Mouse (Mus musculus) cerebellum, postnatal 36 days (tissue): ENCODE results near the gene Adamts12.

Experiments used
- DNase-seq, 2 experiments: peaks; one replicate each; pipeline ENCODE4 v3.0.0; 2021 to 2022; ENCODE audit warnings: mixed read lengths in 2 of 2

Gene Adamts12

DNA sequence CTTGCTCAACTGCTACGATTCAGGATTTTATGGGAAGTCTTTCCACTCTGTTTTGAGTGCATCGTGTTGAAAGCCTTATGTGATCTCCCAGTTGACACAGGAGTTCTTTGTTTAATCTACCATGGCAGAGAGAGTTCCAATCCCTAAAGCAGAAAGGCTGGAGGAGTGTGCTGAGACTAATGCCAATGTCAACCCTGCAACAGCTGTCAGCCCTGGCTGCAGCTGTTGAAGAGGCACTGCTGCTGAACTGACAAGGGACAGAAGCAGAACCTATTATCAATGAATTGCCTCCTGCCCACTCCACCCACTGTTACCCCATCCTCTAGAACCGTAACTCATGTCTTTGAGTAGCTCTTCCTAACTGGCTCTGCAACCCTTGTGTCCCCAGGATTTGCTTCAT lies 101.3 kb downstream of the Adamts12 start:
- no peak for DNase-seq

DNA sequence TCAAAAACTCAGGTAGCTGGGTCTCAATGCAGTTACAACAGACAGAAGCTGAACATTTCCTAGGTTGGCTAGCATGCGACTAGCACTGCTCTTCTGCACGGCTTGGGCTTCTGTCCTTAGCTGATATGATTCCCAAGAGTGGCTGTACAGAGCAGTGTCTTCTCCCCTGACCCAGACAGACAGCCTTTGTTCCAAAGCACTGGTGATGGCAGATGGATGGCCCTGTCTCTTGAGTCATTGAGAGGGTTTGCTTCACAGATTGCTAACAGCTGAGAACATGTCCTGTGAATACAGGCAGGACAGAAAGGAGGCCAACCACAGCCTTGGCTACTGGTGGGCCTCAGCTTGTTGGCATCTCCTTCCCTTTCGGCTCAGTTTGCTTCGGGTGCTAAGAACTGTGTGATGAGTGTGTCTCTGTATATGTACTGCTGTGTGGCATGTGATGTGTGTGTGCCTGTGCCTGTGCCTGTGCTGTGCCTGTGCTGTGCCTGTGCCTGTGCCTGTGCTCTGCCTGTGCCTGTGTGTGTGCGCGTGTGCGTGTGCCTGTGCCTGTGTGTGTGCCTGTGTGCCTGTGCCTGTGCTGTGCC lies 109.4 kb downstream of the Adamts12 start:
- no peak for DNase-seq

DNA sequence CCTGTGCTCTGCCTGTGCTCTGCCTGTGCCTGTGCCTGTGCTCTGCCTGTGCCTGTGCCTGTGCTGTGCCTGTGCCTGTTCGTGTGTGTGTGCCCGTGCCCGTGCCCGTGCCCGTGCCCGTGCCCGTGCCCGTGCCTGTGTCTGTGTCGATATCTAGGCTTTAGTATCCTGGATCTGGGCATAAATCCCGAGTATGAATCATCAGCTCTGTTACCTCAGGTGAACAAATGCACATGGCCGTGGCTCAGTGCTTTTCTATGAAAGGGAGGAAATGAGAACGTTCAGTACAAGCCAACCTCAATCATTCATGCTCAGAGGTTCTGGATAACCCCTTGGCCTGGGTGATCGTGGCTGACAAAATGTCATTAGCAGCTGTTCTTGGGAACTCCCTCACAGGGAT lies 110.3 kb downstream of the Adamts12 start:
- DNase-seq, result no peak

DNA sequence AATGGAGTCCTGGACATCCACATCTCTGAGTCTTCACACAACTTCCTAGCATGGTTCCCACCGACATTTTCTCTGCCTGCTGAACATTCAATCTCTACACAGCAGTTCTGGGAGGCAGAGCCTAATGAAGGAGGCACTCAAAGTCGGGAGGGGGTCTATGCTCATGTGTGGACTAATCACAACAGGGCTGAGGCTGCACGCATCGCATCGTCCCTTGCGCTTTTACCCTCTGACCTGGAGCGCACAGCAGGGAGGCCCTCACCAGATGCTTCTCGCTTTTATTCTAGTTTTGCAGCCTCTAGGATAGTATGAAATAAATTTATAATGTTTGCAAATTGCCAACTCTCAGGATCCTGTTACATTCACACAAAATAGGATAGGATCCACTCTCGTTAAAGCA lies 112.9 kb downstream of the Adamts12 start:
- DNase-seq, result no peak

DNA sequence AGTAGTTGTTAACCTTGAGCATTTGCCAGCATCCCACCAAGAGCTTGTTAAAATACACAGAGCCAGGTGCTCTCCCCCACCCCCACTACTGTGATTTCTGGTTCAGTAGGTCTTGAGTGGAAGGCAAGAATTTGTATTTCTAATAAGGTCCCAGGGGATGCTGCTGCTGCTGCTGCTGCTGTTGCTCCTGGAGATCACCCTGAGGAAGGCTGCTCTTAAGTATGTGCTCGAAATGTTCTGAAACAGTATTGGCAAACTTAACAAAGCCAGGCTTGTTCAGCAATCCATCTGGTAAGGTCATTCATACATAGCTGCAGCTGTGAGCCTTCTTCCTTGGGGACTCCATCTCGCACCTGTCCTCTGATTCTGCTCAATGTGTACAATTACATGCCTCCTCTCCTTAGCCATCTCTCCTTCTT lies 115.2 kb downstream of the Adamts12 start:
- no peak for DNase-seq

DNA sequence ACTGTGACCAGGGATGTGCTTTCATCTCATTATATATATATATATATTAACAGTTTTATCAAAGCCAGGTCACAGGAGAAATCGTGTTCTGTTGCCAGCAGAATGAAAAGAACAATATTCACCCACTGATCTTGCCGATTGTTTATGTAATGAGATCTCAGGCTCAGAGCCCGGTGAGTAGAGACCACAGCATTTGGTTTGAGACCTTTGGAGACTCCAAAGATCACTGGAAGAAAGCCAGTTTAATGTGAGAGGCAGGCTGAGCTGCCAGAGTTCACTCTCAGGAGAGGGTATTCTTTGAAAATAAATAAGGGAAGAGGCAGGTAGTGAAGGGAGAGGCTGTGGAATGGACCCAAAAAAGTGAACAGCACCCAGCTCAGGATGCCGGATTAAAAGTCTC lies 122.1 kb downstream of the Adamts12 start:
- DNase-seq, result no peak

DNA sequence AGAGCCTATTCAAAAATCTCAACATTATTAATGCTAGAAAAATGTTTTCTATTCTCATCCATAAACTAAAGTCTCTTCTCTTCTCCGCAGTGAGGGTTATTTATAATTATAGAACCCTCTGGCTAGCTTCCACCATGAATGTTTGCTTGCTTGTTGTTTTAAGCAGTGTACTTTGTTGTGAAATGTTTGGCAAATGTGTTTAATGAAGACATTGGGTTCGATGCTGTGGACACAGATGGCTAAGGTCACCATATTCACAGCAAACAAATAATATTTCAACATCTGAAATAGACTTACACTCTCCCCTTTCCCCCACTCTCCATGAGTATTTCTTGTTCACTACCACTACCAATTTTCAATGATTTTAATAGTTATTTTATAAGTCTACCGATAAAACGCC lies 125.9 kb downstream of the Adamts12 start:
- no peak for DNase-seq

DNA sequence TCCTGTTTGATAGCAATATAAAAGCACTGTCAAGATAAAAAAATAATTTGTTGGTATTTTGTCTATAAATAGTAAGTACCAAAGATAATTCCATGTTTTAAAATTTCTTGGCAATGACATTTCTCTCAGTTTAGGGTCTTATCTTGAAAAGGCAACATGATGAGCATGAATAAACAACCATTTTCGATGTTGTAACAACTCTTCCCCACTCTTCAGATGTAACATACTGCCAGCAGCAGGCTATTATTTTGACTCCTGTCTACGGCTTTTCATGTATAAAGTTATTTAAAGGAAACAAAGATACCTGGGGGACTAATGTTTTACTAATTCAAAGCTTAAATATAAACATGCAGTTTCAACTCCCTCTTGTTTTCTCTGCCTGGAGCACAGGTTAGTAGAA lies 128.2 kb downstream of the Adamts12 start:
- no peak for DNase-seq

DNA sequence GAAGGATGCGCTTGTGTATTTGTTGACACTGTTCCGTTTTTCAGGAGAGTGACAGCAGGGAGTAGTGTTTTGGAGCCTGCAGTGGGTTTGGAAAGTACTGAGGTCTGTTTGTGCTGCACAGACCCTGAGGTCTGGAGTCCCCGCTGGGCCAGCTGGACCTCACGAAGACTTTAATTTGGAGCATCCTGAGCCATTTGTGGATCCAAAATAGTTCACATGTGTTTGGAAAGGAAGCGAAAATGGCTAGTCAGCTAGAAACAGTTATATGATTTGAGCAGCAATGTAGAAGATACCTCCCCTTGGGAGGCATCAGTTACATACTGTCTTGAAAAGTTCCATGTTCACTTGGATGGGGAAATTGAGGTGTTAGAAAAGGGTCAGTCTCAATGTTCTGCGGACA lies 132.5 kb downstream of the Adamts12 start:
- DNase-seq, result peak in 1 of 2 experiments; percentile 4

DNA sequence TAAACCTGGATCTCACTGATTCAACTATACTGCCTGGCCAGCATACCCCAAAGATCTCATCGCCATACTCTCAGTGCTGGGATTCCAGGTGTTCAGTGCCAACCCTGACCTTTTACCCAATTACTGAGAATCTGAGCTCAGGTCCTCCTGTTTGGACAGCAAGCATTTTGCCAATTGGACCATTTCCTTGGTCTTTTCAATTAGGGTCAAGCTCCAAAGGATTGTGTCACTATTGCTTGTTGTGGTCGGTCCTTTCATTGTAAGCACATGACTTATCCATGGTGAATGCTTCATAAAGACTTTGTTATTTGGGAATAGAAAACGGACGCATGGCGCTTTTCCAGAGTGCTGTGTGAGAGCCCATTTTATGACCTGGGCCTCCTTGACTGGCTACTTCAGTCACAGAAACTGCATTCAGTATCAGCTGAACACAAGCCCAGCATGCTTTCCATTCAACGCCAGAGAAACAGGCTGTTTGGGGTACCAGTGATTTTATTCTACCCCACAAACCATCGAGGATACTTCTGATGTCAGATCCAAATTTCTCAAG lies 133.7 kb downstream of the Adamts12 start:
- no peak for DNase-seq

DNA sequence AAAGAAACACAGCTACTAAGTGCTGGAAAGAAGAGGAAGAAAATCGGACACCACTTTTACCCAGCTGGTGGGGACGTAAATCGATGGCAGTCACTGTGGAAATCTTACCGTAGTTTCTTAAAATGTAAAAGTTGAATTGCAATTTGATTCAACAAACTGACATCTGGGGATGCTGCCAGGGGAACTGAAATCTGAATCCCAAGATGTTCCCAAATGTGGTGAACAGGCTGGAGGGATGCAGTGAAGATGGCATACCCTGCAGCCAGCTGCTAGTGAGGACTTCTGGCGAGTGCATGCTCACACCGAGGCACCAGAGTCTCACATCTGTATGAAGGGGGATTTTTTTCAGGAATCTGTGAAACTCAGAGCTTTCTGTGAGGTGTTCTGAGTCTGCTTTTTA lies 138.5 kb downstream of the Adamts12 start:
- DNase-seq, result no peak

DNA sequence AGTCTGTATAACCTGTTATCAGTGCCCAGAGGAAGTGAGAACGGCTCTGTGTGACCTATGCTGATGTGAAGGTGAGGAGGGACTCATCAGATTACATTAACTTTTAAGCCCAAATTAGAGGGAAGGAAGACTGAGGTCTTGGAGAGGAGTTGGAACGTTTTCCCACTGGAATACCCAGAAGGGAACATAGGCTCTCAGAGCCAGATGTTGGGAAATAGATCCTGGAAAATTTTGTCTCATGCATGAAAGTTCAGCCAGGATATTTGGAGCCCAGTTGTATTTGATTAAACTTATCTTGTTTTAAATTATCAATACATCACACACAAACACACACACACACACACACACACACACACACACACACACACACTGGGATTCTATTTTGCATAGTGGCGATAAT lies 140.3 kb downstream of the Adamts12 start:
- DNase-seq, result no peak

DNA sequence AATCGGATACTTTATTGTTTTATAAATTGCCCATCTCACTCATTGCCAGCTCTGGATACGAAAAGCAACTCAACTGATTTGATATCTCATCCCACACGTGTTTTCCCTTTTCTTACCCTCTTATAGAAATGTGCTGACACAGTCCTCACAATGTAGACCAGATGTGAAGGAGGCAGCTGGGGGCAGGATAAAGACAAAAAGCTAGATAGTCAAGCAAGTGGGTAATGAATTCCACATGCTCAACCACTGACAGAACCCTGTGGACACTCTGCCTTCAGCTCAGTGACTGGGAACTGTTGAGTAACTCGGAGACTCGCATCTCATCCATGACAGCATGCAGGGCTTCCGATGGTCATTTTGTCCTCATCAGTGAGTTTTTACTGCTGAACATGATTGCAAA lies 146.4 kb downstream of the Adamts12 start:
- DNase-seq, result no peak

DNA sequence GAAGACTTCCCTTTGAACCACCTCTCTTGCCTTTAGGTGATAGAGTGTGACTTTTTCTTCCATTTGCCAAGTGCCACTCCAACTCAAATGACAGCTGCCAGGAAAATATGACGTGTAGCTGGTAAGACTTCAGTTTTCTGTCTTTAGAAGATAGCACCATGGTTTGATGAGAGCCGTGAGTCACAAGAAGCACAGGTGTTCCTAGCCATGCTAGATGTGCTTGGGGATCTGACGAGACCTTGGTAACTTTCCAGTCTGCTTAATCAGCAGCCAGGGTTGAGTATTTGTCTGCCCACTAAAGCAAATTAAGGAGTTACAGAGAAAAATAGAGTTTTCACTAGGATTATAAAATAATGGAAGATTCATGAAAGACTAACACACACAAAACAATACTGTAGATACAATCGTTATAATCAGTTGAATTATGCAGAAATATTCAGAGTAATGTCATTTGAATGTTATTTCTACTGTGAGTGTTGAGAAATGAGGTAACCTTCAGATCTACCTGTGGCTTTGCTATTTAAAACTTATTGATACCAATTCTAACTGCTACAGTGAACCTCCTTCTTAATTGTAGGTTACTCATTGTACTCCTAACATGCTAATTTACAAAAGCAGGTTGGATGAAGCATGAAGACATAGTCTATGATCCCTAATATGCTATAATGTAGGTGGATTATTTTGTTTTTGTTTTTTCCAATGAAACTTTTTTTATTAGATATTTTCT lies 169.5 kb downstream of the Adamts12 start:
- DNase-seq, result no peak

DNA sequence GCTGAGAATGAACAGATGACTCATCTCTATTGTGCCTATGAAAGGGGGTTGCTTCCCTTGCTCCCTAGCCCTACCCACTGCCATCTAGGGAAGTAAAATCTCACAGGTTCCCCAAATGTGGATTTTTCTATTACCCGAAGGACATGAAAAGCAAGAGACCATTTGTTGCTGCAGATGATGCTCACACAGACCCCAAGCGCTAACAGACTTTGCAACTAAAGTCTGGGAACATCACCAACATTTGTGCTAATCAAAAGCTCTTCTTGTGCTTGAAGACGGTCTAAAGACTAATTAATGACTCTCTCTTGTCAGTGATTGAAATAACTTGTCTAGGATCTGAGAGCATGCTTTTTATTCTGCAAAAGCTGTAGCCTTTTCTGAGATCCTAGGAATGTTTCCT lies 175.8 kb downstream of the Adamts12 start:
- DNase-seq, result no peak

DNA sequence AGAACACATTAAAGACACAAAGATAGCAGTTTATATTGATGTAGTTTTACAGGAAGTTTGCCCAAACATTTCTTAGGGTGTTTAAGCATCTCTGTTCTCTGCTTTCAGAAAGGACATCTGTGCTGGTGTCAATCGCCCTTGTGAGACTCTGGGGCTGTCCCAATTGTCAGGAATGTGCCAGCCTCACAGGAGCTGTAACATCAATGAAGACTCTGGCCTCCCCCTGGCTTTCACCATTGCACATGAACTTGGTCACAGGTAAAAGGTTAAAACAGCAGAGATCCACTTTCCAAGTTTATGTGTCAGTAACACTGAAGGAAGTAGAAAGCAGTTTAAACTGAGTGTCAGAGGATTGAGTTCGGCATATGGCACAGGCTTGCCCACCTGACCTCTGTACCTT lies 176.7 kb downstream of the Adamts12 start:
- DNase-seq, result no peak

DNA sequence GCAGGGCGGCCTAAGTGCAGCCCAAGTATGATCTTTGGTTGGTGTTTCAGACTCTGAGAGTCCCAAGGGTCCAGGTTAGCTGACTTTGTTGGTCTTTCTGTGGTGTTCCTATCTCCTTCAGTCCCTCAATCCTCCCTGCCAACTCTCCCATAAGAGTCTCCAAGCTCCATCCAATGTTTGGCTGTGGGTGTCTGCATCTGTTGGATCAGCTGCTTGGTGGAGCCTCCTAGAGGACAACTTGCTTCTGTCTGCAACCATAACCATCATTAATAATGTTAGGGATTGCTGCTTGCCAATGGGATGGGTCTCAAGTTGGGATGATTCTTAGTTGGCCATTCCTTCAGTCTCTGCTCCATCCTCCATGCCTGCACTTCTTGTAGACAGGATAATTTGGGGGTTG lies 181.8 kb downstream of the Adamts12 start:
- DNase-seq, result no peak

DNA sequence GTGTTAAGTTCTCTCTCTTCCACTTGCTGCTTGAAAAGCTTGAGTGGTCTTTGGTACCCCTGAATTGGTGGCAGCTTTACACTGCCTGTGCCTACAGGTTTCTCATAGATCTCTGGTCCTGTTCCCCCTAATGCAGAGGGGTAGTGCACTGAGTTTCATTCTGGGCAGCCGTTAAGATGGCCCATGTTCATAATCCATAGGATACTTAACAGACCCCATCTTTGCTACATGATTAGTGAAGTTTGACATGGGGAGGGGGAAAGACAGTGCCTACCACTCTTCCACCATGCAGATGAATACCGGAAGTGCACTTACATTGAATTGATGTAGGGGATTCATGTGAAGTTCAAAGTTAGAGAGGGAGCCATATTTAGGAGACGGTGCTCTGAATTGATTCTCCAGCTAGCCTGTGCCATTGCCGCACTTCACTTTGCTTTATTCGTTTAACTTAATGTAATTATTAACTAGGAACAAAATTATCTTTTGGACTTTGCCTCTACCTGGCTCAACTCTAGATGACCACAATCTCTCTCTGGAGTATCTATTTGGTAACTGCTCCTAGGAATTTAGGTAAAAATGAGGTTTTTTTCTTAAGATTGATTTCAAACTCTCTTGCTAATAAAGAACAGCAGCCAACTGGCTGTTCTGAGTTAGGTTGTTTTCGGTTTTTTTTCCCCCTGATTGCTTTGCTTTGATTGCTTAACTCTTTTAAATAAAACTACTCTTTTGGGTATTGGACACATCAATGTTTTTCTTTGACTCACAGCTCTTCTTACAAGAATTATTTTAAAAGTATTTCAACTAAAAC lies 214.9 kb downstream of the Adamts12 start:
- DNase-seq, result no peak

DNA sequence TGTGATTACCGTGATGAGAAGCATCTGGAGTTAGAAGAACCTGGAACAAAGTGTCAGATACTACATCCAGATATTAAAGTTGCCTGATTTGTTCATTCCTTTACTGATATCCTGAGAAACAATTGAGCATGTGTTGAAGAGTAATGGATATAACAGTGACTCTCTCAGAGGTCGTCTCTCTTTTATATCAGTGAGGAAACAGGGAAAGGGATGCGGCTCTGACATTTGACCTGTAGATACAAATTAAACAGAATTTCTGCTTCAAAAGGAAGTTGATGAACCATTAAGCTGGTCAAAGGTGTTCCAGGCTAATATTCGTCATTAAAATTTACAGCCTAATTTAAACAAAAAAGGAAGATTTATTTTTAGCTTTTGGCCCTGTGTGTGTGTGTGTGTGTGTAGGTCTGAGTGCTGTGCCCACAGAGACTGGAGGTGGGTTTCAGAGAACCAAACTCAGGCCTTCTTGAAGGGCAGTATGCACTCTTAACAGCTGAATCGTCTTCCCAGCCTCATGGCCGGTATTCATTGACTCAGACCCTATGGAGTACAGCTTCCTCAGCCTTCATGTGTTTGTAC lies 216.2 kb downstream of the Adamts12 start:
- DNase-seq, result no peak

DNA sequence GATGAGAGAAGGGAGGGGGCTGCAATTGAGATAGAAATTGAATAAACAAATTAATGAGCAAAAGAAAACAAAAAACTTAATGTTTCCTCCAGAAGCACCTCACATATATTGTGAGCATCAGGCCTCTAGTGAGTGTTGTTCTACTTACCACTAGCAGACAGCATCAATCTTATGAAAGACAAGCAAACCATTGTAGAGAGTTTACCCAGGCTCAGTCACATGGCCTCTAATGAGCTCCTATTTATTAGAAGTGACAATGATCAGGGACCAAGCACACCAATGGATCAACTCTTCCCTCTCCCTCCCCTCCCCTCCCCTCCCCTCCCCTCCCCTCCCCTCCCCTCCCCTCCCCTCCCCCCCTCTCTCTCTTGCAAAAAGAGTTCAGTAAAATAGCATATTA lies 218.6 kb downstream of the Adamts12 start:
- DNase-seq, result no peak

DNA sequence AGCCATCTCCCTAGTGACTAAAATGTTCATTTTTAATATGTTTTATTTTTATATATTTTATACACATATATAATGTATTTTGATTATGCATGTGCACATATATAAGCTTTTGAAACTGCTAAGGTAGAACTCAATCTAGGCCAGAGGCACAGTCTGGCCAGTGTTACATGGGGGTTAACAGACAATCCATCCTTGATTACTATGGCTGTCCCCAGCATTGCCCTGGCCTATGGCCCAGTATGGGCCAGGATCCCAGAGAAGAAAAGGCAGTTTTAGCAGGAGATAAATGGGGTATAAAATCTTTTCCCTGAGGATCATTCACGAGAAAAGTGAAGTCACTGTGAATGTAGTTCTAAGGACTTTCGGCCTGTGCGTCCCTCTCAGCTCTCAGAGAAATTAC lies 223.2 kb downstream of the Adamts12 start:
- DNase-seq, result no peak

DNA sequence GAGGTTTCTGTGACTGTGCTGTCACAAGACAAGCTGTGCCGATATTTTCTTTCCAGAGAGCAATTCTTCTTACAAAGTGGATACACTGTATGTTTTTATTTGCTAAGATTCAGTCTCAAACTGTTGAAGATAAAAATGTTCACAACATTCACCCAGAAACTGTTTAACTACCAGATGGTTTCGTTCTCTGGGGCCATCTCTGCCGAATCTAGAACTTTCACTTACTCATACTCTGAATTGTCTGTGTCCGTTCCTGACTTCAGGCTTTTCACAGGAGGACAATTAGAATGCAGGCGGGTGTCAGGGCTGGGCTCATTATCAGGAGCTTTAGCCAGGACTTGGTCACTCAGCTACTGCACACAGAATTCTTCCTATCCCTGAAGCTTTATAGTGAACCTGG lies 227.7 kb downstream of the Adamts12 start:
- DNase-seq, result no peak

DNA sequence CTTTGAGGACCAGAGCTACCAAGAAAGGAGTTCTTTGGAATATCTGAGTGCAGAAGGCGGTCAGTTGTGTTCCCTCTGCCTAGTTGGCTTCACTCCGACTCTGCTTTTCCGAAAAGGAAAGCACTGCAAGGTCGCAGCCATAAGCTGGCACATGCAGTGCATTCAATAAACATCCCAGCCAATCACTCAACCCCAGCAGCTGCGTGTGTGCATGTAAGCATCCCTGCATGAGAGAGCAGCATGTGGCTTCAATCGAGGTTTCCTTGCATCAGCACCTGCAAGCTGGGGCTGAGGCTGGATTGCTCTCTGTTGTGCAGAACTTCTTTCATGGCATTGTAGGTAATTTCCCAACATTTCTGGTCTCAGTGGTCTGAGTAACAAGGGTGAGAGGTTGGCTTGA lies 230.4 kb downstream of the Adamts12 start:
- DNase-seq, result no peak

DNA sequence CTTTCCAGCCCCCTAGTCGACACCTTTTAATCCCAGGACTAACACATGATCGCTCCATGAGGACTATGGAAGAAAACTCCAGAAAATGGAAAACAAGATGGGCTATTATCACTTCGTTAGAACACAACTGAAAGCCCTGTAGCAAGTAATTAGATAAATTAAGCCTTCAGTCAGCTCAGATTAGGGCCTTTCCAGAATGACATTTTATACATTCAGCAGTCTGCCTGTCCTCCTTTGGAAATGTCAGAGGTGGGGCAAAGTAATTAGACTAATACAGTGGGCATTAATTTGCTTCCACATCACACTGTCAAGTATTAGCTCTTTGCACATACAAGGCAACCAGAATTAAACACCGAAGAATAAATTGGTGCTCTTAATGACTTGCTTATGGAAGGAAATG lies 233.4 kb downstream of the Adamts12 start:
- no peak for DNase-seq
